In genomic region chr12:72768230-72768629, GRCm38 (mm10) we compare ENCODE assay signal across 20 mouse cellular contexts. TPM values are rescaled to one million over a fixed set of nuclear protein-coding genes. Genes with fewer than 3 reads are reported as not detected.
A peak's percentile ranks its signal among the peaks of the same experiment; 100 is the strongest.
DNase-seq lines count a peak whose midpoint lies in the region; ATAC-seq and TF ChIP-seq lines count a peak whose summit lies in the region.
"Had no signal": no experiment of that assay in that cellular context is flagged by ENCODE, and none has a peak within 500 bp of the region (broad histone marks: within the 10 kb centered on the region; RNA-seq: fewer than 3 reads in every experiment).

No protein-coding gene starts in this region.

- ATAC-seq in hematopoietic stem cell, adult 5-6 weeks (replicated peaks in 1 of 2; ENCODE audit: insufficient read depth in 1 of 2, low FRiP score in 2 of 2, low TSS enrichment in 1 of 2, low read depth in 1 of 2, poor library complexity in 2 of 2, severe bottlenecking in 2 of 2), result peak; percentile 62 to 77; a peak in 2 of 4 replicates
- ATAC-seq in megakaryocyte progenitor cell, adult 5-6 weeks (replicated peaks; ENCODE audit: poor library complexity), result peak; percentile 79
- ATAC-seq: forebrain, embryonic 13.5 days; midbrain, embryonic 16.5 days had no signal

- no peak overlapping the region for H3K4me3 ChIP-seq in gastrocnemius, adult 2 months
- H3K4me3 ChIP-seq: embryonic facial prominence, embryonic 12.5 days; erythroblast, embryonic 14.5 days; forebrain, embryonic 13.5 days; heart, embryonic 12.5 days; hindbrain, embryonic 15.5 days; limb, embryonic 15.5 days had no signal

- no peak for DNase-seq in gastrocnemius, adult 2 months
- DNase-seq in gastrocnemius, adult 8-10 months (ENCODE audit: low spot score in 2 of 2), result no peak
- peak; percentile 22 to 25 for DNase-seq in B cell, adult 2 months
- no peak for DNase-seq in left cerebral cortex, postnatal 36 days (ENCODE audit: low spot score in 2 of 2)
- DNase-seq in gastrocnemius, postnatal 36 days, result no peak
- DNase-seq in layer of hippocampus, adult 18-20 months (ENCODE audit: low spot score in 2 of 2), result no peak
- DNase-seq: adrenal gland, adult 2 months; cerebellum, adult 8-10 months; kidney, adult 11 months; thymus, postnatal 36 days had no signal

- intact Hi-C loops in gastrocnemius, adult 2 months (cut with DNase I), result no loop called here
- intact Hi-C loops in left cerebral cortex, postnatal 36 days (cut with DNase I), result no loop called here
- intact Hi-C loops in gastrocnemius, postnatal 36 days (cut with DNase I), result loop anchor here (10.0 kb wide), 1 partner anchor 1197 kb away; the partner anchor contains the start of gene Snapc1

- no peak for TF ChIP-seq CTCF in gastrocnemius, adult 2 months (IDR thresholded peaks at IDR 0.05)

- H3K27ac ChIP-seq in gastrocnemius, adult 2 months, result 0 out of 2 replicates have a peak overlapping the region, but pooled peaks have one; percentile 3
- H3K27ac ChIP-seq: embryonic facial prominence, embryonic 12.5 days; forebrain, embryonic 13.5 days; hindbrain, embryonic 15.5 days; kidney, postnatal 0 days; limb, embryonic 15.5 days had no signal

RNA-seq across cellular contexts. Expression of gene Ppm1a, which starts 11.0 kb away (rescaled TPM):
- total RNA-seq in gastrocnemius, adult 2 months (2021), result 100 to 1,000 TPM; 295 to 308 TPM
- total RNA-seq in gastrocnemius, adult 8-10 months (2022), result 100 to 1,000 TPM; 325 to 385 (median 339) TPM
- total RNA-seq in hematopoietic stem cell, adult 5-6 weeks (2017), result 106 and 108 TPM in 2 replicates
- total RNA-seq in megakaryocyte progenitor cell, adult 5-6 weeks (2015), result 53.5 and 54.8 TPM in 2 replicates
- 81.4 and 94.7 TPM in 2 replicates for total RNA-seq in megakaryocyte progenitor cell, adult 5-6 weeks (2017)
- total RNA-seq in left cerebral cortex, postnatal 36 days (2021), result 100 to 1,000 TPM; 317 to 347 TPM
- total RNA-seq in gastrocnemius, postnatal 36 days (2021), result 100 to 1,000 TPM; 241 to 264 TPM
- 100 to 1,000 TPM; 253 to 266 TPM for total RNA-seq in layer of hippocampus, adult 18-20 months (2021)

Comparison
In these comparisons a context has a peak if more than half of its experiments do, and no peak if none do; other contexts are left out.
1. DNase-seq: peak in B cell, adult 2 months (2 of 2); none in gastrocnemius, adult 2 months (single experiment), gastrocnemius, adult 8-10 months (0 of 2), left cerebral cortex, postnatal 36 days (0 of 2), gastrocnemius, postnatal 36 days (0 of 2) and layer of hippocampus, adult 18-20 months (0 of 2).